Mouse (Mus musculus) megakaryocyte, embryonic 14.5 days (primary cell): ENCODE measurements around the gene Sec11a.

Experiments used
- FLI1 ChIP-seq: IDR thresholded peaks from 2 replicates; pipeline ENCODE4 v1.6.1; 2012; ENCODE audit warnings: low read length, inconsistent platforms, mixed read lengths
- GATA1 ChIP-seq: IDR thresholded peaks from 3 replicates; pipeline ENCODE4 v1.6.1; 2012; ENCODE audit warnings: mixed read lengths, low read length, inconsistent platforms, borderline replicate concordance

GRCm38 (mm10) chr7:80893753-80894129 is 53.8 kb downstream of the Sec11a start:
- TF ChIP-seq GATA1 (no peak), FLI1 (no peak)
